Mouse (Mus musculus): ENCODE data around the gene Mbd6. TPM values are rescaled to one million over a fixed set of nuclear protein-coding genes. Genes with fewer than 3 reads are reported as not detected.
"Not testable (repeated sequence)": the region's sequence is repeated elsewhere in the genome, so short reads cannot be mapped to it uniquely, and the experiment has no call there.

Gene Mbd6
- polyA plus RNA-seq, 1 experiment from 2014 or later, result 13.5 TPM

DNA sequence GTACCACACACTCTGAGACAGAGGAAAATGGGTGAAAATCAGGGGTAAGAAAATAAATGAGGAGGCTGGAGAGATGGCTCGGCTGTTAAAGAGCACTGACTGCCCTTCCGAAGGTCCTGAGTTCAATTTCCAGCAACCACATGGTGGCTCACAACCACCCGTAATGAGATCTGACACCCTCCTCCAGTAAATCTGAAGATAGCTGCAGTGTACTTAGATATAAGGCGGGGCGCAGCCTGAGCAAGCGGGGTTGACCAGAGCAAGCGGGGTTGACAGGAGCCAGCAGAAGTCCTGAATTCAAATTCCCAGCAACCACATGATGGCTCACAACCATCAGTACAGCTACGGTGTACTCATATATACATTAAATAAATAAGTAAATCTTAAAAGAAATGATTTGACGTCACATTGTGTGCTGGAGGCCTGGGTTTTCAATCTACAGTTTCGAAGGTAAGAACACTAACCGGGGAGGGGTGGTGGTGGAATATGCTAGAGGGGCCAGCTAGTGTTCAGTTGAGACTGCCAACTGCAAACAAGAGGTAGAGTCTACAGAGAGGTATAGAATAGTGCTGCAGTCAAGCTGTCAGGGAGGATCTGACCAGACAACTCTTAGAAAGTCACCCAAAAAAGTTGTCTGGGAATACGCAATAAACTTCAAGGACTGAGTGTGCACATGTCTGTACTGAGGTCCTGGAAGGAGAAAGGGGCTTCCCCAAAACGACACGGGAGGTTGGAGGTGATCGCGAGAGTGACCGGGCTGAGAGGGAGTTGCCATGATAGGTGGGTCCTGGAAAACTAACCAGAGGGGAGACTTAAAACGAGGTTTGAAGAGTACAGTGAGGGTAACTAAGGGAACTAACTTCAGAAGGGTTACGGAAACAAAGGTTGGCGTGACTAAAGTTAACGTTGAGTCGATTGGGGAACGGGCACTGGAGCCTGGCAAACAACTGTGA, 22.0 kb upstream of the Mbd6 start:
- TF ChIP-seq EP300 (IDR thresholded peaks at IDR 0.05) (no peak), CTCF (IDR thresholded peaks at IDR 0.05) (no peak)
- H3K4me3 ChIP-seq (ENCODE audit: low read depth, low read length), result peak overlapping the region; percentile 80
- peak; percentile 67 for ATAC-seq
- 30% methylated on average over 23 of the region's 23 CpGs for WGBS
- H3K27ac ChIP-seq (ENCODE audit: low read length), result peak overlapping the region; percentile 75
- DNase-seq (ENCODE audit: low spot score), result peak; percentile 89
- peaks cover 13% of the 10 kb centered on the region; the same call in 1 of the 2 replicates for H3K36me3 ChIP-seq (ENCODE audit: insufficient read depth, low read length)
- H3K27me3 ChIP-seq (replicated peaks; ENCODE audit: insufficient read depth, low read length), result no peaks in the 10 kb centered on the region
- no peaks in the 10 kb centered on the region for H3K9me3 ChIP-seq (ENCODE audit: low read length)
- peak overlapping the region; percentile 78 for H3K4me2 ChIP-seq (replicated peaks; ENCODE audit: low read depth, low read length)
- peak overlapping the region; percentile 77 for H3K9ac ChIP-seq (replicated peaks; ENCODE audit: low read depth)
- H3K4me1 ChIP-seq (ENCODE audit: insufficient read depth, low read depth, low read length), result 0 out of 2 replicates have a peak, but pooled peaks cover 3% of the 10 kb centered on the region

DNA sequence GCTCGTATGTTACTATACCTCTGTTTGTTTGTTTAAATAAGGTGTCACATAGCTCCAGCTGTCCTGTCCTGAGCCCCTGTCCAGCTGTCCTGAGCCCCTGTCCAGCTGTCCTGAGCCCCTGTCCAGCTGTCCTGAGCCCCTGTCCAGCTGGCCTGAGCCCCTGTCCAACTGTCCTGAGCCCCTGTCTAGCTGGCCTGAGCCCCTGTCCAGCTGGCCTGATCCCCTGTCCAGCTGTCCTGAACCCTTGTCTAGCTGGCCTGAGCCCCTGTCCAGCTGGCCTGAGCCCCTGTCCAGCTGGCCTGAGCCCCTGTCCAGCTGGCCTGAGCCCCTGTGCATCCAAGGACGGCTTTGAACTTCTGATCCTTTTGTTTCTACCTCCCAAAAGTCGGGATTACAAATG, 20.3 kb upstream of the Mbd6 start:
- not testable (repeated sequence) for DNase-seq (ENCODE audit: low spot score); H3K4me1 ChIP-seq (ENCODE audit: insufficient read depth, low read depth, low read length); H3K9ac ChIP-seq (replicated peaks; ENCODE audit: low read depth); ATAC-seq; H3K9me3 ChIP-seq (ENCODE audit: low read length); H3K4me2 ChIP-seq (replicated peaks; ENCODE audit: low read depth, low read length); H3K27ac ChIP-seq (ENCODE audit: low read length); H3K4me3 ChIP-seq (ENCODE audit: low read depth, low read length); H3K27me3 ChIP-seq (replicated peaks; ENCODE audit: insufficient read depth, low read length)
- WGBS, result 82% methylated on average over 3 of the region's 3 CpGs
- H3K36me3 ChIP-seq (ENCODE audit: insufficient read depth, low read length), result peaks cover 22% of the 10 kb centered on the region; the same call in 1 of the 2 replicates

DNA sequence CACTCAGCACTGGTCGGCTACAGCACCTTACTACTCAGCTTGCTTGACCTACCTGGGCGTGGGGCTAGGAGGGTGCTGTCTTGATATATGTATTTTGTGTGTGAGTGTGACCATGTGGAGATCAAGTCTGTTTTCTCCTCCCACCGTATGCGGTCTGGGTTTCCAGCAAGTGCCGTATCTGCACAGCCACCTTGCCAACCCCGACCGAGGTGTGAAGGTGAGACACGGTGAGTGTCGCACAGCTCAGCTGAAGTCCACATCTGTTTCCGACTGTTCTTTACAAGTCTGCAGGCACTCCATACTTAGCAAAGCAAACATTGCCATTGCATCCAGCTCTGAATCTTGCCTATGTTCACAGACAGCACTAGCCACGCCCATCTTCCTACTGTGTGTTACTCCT, 14.3 kb upstream of the Mbd6 start:
- no peaks in the 10 kb centered on the region for H3K9me3 ChIP-seq (ENCODE audit: low read length)
- H3K4me2 ChIP-seq (replicated peaks; ENCODE audit: low read depth, low read length), result no peak overlapping the region
- no peak for ATAC-seq
- no peak for DNase-seq (ENCODE audit: low spot score)
- H3K36me3 ChIP-seq (ENCODE audit: insufficient read depth, low read length), result peaks cover 49% of the 10 kb centered on the region
- TF ChIP-seq EP300 (IDR thresholded peaks at IDR 0.05) (no peak), CTCF (IDR thresholded peaks at IDR 0.05) (no peak)
- H3K27me3 ChIP-seq (replicated peaks; ENCODE audit: insufficient read depth, low read length), result no peaks in the 10 kb centered on the region
- H3K4me1 ChIP-seq (ENCODE audit: insufficient read depth, low read depth, low read length), result no peaks in the 10 kb centered on the region
- no peak overlapping the region for H3K4me3 ChIP-seq (ENCODE audit: low read depth, low read length)
- H3K9ac ChIP-seq (replicated peaks; ENCODE audit: low read depth), result no peak overlapping the region
- H3K27ac ChIP-seq (ENCODE audit: low read length), result no peak overlapping the region
- WGBS, result 88% methylated on average over 11 of the region's 11 CpGs

DNA sequence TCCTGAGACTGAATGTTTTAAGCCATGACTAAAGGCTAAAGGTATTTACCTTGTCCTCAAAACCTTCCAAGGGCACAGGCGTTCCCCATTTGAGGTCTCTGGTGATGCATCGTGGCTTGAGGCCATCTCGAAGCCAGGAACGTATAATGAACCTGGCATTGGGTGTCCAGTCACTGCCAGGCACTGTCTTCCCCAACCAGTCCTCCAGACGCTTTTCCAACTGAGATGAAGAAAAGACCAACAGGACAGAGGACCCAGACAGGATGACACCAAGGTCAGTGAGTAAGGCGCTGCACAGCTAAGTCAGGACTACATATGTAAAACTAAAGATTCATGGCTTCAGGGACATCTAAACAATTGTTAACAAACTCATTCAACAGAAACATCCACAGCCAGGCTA, 11.5 kb upstream of the Mbd6 start:
- no peak overlapping the region for H3K4me2 ChIP-seq (replicated peaks; ENCODE audit: low read depth, low read length)
- no peak for TF ChIP-seq EP300 (IDR thresholded peaks at IDR 0.05)
- no peak for TF ChIP-seq CTCF (IDR thresholded peaks at IDR 0.05)

DNA sequence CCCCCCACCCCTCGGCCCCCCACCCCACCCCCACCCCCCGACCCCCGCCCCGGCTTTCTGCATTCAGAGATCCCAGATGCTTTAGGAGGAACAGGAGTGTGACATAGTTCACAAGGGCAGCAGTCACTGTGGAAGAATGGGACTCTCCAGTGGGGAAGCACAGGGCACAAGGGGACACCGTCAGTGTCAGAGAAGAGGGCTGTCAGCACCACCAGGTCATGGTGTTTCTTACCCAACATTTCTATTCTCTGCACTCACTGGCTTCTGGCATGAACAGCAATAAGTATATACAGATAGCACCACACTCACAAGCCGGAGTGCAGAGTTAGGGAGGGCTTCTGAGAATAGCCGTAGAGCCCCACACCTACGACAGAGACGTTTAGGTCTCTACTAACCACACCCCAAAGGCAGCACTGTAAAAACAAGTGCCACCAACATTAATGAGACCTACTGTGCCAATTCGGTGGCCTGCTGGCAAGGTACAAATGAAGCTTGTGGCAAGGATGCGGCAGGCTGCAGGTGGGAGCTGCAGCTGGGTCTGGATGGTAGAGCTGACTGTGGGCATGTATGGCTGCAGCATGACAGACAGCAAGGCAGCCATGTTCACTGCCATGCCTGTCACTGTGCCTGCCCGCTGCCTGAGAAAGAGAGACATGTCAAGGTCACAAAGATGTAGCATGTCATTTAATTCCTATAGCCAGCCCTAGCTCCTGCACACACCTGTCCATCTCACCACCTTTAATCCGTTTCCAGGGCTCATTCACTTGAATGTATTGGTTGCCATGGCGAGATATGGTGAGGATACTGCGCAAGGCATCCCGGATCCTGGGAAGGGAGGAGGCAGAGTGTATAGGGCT, 8.4 kb upstream of the Mbd6 start:
- peaks cover 36% of the 10 kb centered on the region for H3K36me3 ChIP-seq (ENCODE audit: insufficient read depth, low read length)
- H3K4me2 ChIP-seq (replicated peaks; ENCODE audit: low read depth, low read length), result no peak overlapping the region
- H3K9me3 ChIP-seq (ENCODE audit: low read length), result no peaks in the 10 kb centered on the region
- no peak overlapping the region for H3K27ac ChIP-seq (ENCODE audit: low read length)
- no peaks in the 10 kb centered on the region for H3K4me1 ChIP-seq (ENCODE audit: insufficient read depth, low read depth, low read length)
- DNase-seq (ENCODE audit: low spot score), result no peak
- ATAC-seq, result no peak
- no peak overlapping the region for H3K9ac ChIP-seq (replicated peaks; ENCODE audit: low read depth)
- WGBS, result 91% methylated on average over 13 of the region's 16 CpGs
- no peak overlapping the region for H3K4me3 ChIP-seq (ENCODE audit: low read depth, low read length)
- no peak for TF ChIP-seq EP300 (IDR thresholded peaks at IDR 0.05)
- TF ChIP-seq CTCF (IDR thresholded peaks at IDR 0.05), result no peak
- H3K27me3 ChIP-seq (replicated peaks; ENCODE audit: insufficient read depth, low read length), result no peaks in the 10 kb centered on the region

More for the DNA sequence above, 11.5 kb upstream of the Mbd6 start:
- H3K4me1 ChIP-seq (ENCODE audit: insufficient read depth, low read depth, low read length), result no peaks in the 10 kb centered on the region
- DNase-seq (ENCODE audit: low spot score) (no peak), ATAC-seq (no peak)
- 93% methylated on average over 6 of the region's 6 CpGs for WGBS
- no peak overlapping the region for H3K4me3 ChIP-seq (ENCODE audit: low read depth, low read length)
- no peaks in the 10 kb centered on the region for H3K27me3 ChIP-seq (replicated peaks; ENCODE audit: insufficient read depth, low read length)
- no peaks in the 10 kb centered on the region for H3K9me3 ChIP-seq (ENCODE audit: low read length)
- peaks cover 48% of the 10 kb centered on the region for H3K36me3 ChIP-seq (ENCODE audit: insufficient read depth, low read length)
- no peak overlapping the region for H3K9ac ChIP-seq (replicated peaks; ENCODE audit: low read depth)
- no peak overlapping the region for H3K27ac ChIP-seq (ENCODE audit: low read length)
